Mouse (Mus musculus): ENCODE measurements around the gene Ppef1.
A peak's percentile ranks its signal among the peaks of the same experiment; 100 is the strongest.
"Not testable (repeated sequence)": the region's sequence is repeated elsewhere in the genome, so short reads cannot be mapped to it uniquely, and the experiment has no call there.

The Ppef1 gene

GRCm38 (mm10) chrX:160735650-160736049 lies at the start of gene Ppef1:
Gene Ppef1 (minus strand): TSS chrX:160735765.
- DNase-seq (ENCODE audit: low spot score in 2 of 2): no peak

GRCm38 (mm10) chrX:160782276-160782675 lies 46.7 kb upstream of the Ppef1 start:
- no peak for DNase-seq (ENCODE audit: low spot score in 2 of 2)

- peak in 1 of 2 experiments; percentile 44 for DNase-seq (ENCODE audit: low spot score in 2 of 2)
These were observed 37.5 kb upstream of the Ppef1 start for GRCm38 (mm10) chrX:160773033-160773432.

GRCm38 (mm10) chrX:160769622-160770021 lies 34.1 kb upstream of the Ppef1 start:
- not testable (repeated sequence) for DNase-seq (ENCODE audit: low spot score in 2 of 2)

- no peak for DNase-seq (ENCODE audit: low spot score in 2 of 2)
These were observed 32.1 kb upstream of the Ppef1 start, which contains the start of gene Rs1 for GRCm38 (mm10) chrX:160767713-160768112. Gene Rs1 (plus strand): TSS chrX:160768013.

- no peak for DNase-seq (ENCODE audit: low spot score in 2 of 2)
These were observed 30.7 kb upstream of the Ppef1 start for GRCm38 (mm10) chrX:160766233-160766616.

GRCm38 (mm10) chrX:160765389-160766232 lies 30.0 kb upstream of the Ppef1 start:
- DNase-seq (ENCODE audit: low spot score in 2 of 2): peak; percentile 94 to 96

GRCm38 (mm10) chrX:160750808-160751207 lies 15.2 kb upstream of the Ppef1 start:
- no peak for DNase-seq (ENCODE audit: low spot score in 2 of 2)

- DNase-seq (ENCODE audit: low spot score in 2 of 2): no peak
These were observed 13.1 kb upstream of the Ppef1 start for GRCm38 (mm10) chrX:160748653-160749052.

- no peak for DNase-seq (ENCODE audit: low spot score in 2 of 2)
These were observed 9.8 kb upstream of the Ppef1 start for GRCm38 (mm10) chrX:160745399-160745798.

GRCm38 (mm10) chrX:160699171-160699570 lies 36.4 kb downstream of the Ppef1 start:
- DNase-seq (ENCODE audit: low spot score in 2 of 2): no peak

GRCm38 (mm10) chrX:160691559-160691958 lies 44.0 kb downstream of the Ppef1 start:
- peak in 1 of 2 experiments; percentile 7 for DNase-seq (ENCODE audit: low spot score in 2 of 2)

- no peak for DNase-seq (ENCODE audit: low spot score in 2 of 2)
These were observed 45.5 kb downstream of the Ppef1 start for GRCm38 (mm10) chrX:160690094-160690493.

- DNase-seq (ENCODE audit: low spot score in 2 of 2): peak in 1 of 2 experiments; percentile 12
These were observed 65.6 kb downstream of the Ppef1 start for GRCm38 (mm10) chrX:160669992-160670391.

- DNase-seq (ENCODE audit: low spot score in 2 of 2): no peak
These were observed 124.5 kb downstream of the Ppef1 start for GRCm38 (mm10) chrX:160610882-160611644.

- no peak for DNase-seq (ENCODE audit: low spot score in 2 of 2)
These were observed 125.1 kb downstream of the Ppef1 start for GRCm38 (mm10) chrX:160610482-160610881.

- DNase-seq (ENCODE audit: low spot score in 2 of 2): peak in 1 of 2 experiments; percentile 22
These were observed 125.7 kb downstream of the Ppef1 start for GRCm38 (mm10) chrX:160609849-160610248.

- DNase-seq (ENCODE audit: low spot score in 2 of 2): peak; percentile 64 to 68
These were observed 131.5 kb downstream of the Ppef1 start for GRCm38 (mm10) chrX:160603981-160604541.

- no peak for DNase-seq (ENCODE audit: low spot score in 2 of 2)
These were observed 132.2 kb downstream of the Ppef1 start for GRCm38 (mm10) chrX:160603316-160603715.

- no peak for DNase-seq (ENCODE audit: low spot score in 2 of 2)
These were observed 132.8 kb downstream of the Ppef1 start for GRCm38 (mm10) chrX:160602770-160603169.

- no peak for DNase-seq (ENCODE audit: low spot score in 2 of 2)
These were observed 134.5 kb downstream of the Ppef1 start for GRCm38 (mm10) chrX:160601053-160601452.

Data from frontal cortex, postnatal 36 days (tissue).